In the genomic region with DNA sequence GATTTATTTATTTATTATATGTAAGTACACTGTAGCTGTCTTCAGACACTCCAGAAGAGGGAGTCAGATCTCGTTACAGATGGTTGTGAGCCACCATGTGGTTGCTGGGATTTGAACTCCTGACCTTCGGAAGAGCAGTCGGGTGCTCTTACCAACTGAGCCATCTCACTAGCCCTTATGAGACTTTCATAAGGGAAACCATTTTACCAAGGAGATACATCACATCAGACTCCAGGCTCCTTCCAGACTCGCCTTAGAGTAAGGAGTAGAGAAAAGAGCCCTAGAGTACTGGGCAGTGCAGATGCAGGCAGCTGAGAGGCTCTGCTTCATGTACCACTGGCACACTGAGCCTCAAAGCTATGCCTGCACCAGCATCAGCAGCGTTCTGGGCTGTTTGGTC, we compare ENCODE assay signal across 18 mouse cellular contexts. TPM values are rescaled to one million over a fixed set of nuclear protein-coding genes. Genes with fewer than 3 reads are reported as not detected.
DNase-seq lines count a peak whose midpoint lies in the region; ATAC-seq and TF ChIP-seq lines count a peak whose summit lies in the region.
"Not testable (repeated sequence)": the region's sequence is repeated elsewhere in the genome, so short reads cannot be mapped to it uniquely, and the experiment has no call there.
"Had no signal": no experiment of that assay in that cellular context is flagged by ENCODE, and none has a peak within 500 bp of the region (broad histone marks: within the 10 kb centered on the region; RNA-seq: fewer than 3 reads in every experiment).

No protein-coding gene starts in this region.

- H3K36me3 ChIP-seq in CH12.LX (replicated peaks in 1 of 2; ENCODE audit: control insufficient read depth in 1 of 2, insufficient read depth in 1 of 2, low read length in 1 of 2); embryonic facial prominence, embryonic 12.5 days; forebrain, embryonic 16.5 days (ENCODE audit: control insufficient read depth, insufficient read depth); heart, embryonic 12.5 days; heart, embryonic 15.5 days; hindbrain, embryonic 10.5 days; limb, embryonic 13.5 days; neural tube, embryonic 15.5 days: not testable (repeated sequence)

- not testable (repeated sequence) for H3K79me2 ChIP-seq in CH12.LX (replicated peaks; ENCODE audit: control insufficient read depth, extremely low read depth, insufficient read depth, poor library complexity, severe bottlenecking)

- WGBS in embryonic facial prominence, embryonic 12.5 days = 50% methylated on average over 5 of the region's 5 CpGs
- WGBS in forebrain, embryonic 16.5 days = 78% methylated on average over 5 of the region's 5 CpGs
- 53% methylated on average over 5 of the region's 5 CpGs for WGBS in heart, embryonic 12.5 days
- 54% methylated on average over 5 of the region's 5 CpGs for WGBS in heart, embryonic 15.5 days
- 69% methylated on average over 5 of the region's 5 CpGs for WGBS in hindbrain, embryonic 10.5 days
- WGBS in limb, embryonic 13.5 days = 38% methylated on average over 5 of the region's 5 CpGs
- 63% methylated on average over 5 of the region's 5 CpGs for WGBS in neural tube, embryonic 15.5 days

- not testable (repeated sequence) for TF ChIP-seq RAD21 in CH12.LX (IDR thresholded peaks at IDR 0.05; ENCODE audit: low read depth, low read length)

- in situ Hi-C loops in CH12.LX (cut with MboI; ENCODE audit: low pct_ligation_motif_present, low pct_unique_long_range_greater_than_20kb, low sequenced_read_pairs) = not testable (repeated sequence)

- not testable (repeated sequence) for TF ChIP-seq CTCF in CH12.LX (conservative IDR thresholded peaks at IDR 0.05 in 1 of 2, IDR thresholded peaks at IDR 0.05 in 1 of 2; ENCODE audit: low read depth in 2 of 2, low read length in 2 of 2)

- not testable (repeated sequence) for DNase-seq in CH12.LX (ENCODE audit: extremely low read depth); hindbrain, embryonic 10.5 days (ENCODE audit: low spot score)

- not testable (repeated sequence) for H3K4me2 ChIP-seq in CH12.LX (ENCODE audit: insufficient read depth, low read depth, poor library complexity, severe bottlenecking); embryonic facial prominence, embryonic 12.5 days (replicated peaks); forebrain, embryonic 16.5 days (ENCODE audit: low read length); heart, embryonic 15.5 days; limb, embryonic 13.5 days (replicated peaks); neural tube, embryonic 15.5 days
- 0 out of 2 replicates have a peak overlapping the region, but pooled peaks have one; percentile 17 for H3K4me2 ChIP-seq in heart, embryonic 12.5 days

- not testable (repeated sequence) for H3K9me3 ChIP-seq in CH12.LX (replicated peaks; ENCODE audit: low read length); embryonic facial prominence, embryonic 12.5 days; forebrain, embryonic 16.5 days (ENCODE audit: control insufficient read depth, low read length); heart, embryonic 12.5 days (replicated peaks); heart, embryonic 15.5 days (replicated peaks); hindbrain, embryonic 10.5 days; limb, embryonic 13.5 days; neural tube, embryonic 15.5 days (replicated peaks)

- dilution Hi-C loops in CH12.LX (cut with MboI; ENCODE audit: extremely low pct_ligation_motif_present, extremely low pct_unique_long_range_greater_than_20kb, low sequenced_read_pairs) = not testable (repeated sequence)

- not testable (repeated sequence) for H3K9ac ChIP-seq in CH12.LX (ENCODE audit: insufficient read depth, low read depth); embryonic facial prominence, embryonic 12.5 days; heart, embryonic 12.5 days; heart, embryonic 15.5 days; limb, embryonic 13.5 days; neural tube, embryonic 15.5 days (replicated peaks)
- H3K9ac ChIP-seq in forebrain, embryonic 16.5 days (replicated peaks; ENCODE audit: low read depth, low read length) = peak overlapping the region; percentile 8; the same call in 1 of the 2 replicates

- not testable (repeated sequence) for TF ChIP-seq POLR2A in CH12.LX (IDR thresholded peaks at IDR 0.05; ENCODE audit: low read depth, low read length)

- TF ChIP-seq EP300 in CH12.LX (IDR thresholded peaks at IDR 0.05; ENCODE audit: low read length) = not testable (repeated sequence)

- H3K27me3 ChIP-seq in CH12.LX (replicated peaks); embryonic facial prominence, embryonic 12.5 days; forebrain, embryonic 16.5 days (replicated peaks; ENCODE audit: control insufficient read depth, insufficient read depth, low read length); heart, embryonic 12.5 days (replicated peaks); heart, embryonic 15.5 days; hindbrain, embryonic 10.5 days (ENCODE audit: insufficient read depth, poor library complexity, severe bottlenecking); limb, embryonic 13.5 days; neural tube, embryonic 15.5 days (replicated peaks): not testable (repeated sequence)

- H3K4me1 ChIP-seq in CH12.LX (ENCODE audit: control insufficient read depth in 1 of 2, insufficient read depth in 2 of 2) = peaks cover 5 to 31% of the 10 kb centered on the region in 2 experiments
- peaks cover 42% of the 10 kb centered on the region for H3K4me1 ChIP-seq in embryonic facial prominence, embryonic 12.5 days
- peaks cover 10% of the 10 kb centered on the region for H3K4me1 ChIP-seq in forebrain, embryonic 16.5 days (replicated peaks; ENCODE audit: control insufficient read depth, insufficient read depth, low read length)
- peaks cover 67% of the 10 kb centered on the region for H3K4me1 ChIP-seq in heart, embryonic 12.5 days (replicated peaks)
- peaks cover 70% of the 10 kb centered on the region for H3K4me1 ChIP-seq in heart, embryonic 15.5 days (replicated peaks)
- peaks cover 60% of the 10 kb centered on the region for H3K4me1 ChIP-seq in hindbrain, embryonic 10.5 days (replicated peaks)
- H3K4me1 ChIP-seq in limb, embryonic 13.5 days = peaks cover 61% of the 10 kb centered on the region
- H3K4me1 ChIP-seq in neural tube, embryonic 15.5 days = peaks cover 31% of the 10 kb centered on the region

- not testable (repeated sequence) for H3K27ac ChIP-seq in CH12.LX (ENCODE audit: insufficient read depth, low read depth); forebrain, embryonic 16.5 days (ENCODE audit: low read length)
- H3K27ac ChIP-seq in embryonic facial prominence, embryonic 12.5 days = peak overlapping the region; percentile 12; the same call in 1 of the 2 replicates
- peak overlapping the region; percentile 90 for H3K27ac ChIP-seq in heart, embryonic 12.5 days (ENCODE audit: poor library complexity, severe bottlenecking)
- peak overlapping the region; percentile 74 for H3K27ac ChIP-seq in heart, embryonic 15.5 days
- H3K27ac ChIP-seq in hindbrain, embryonic 10.5 days = 0 out of 2 replicates have a peak overlapping the region, but pooled peaks have one; percentile 56
- peak overlapping the region; percentile 6; the same call in 1 of the 2 replicates for H3K27ac ChIP-seq in limb, embryonic 13.5 days
- H3K27ac ChIP-seq in neural tube, embryonic 15.5 days (replicated peaks) = 0 out of 2 replicates have a peak overlapping the region, but pooled peaks have one; percentile 37

- not testable (repeated sequence) for ATAC-seq in embryonic facial prominence, embryonic 12.5 days (ENCODE audit: insufficient number of reproducible peaks, insufficient read depth, low FRiP score, low TSS enrichment); forebrain, embryonic 16.5 days; heart, embryonic 12.5 days (ENCODE audit: insufficient number of reproducible peaks, low FRiP score); heart, embryonic 15.5 days (replicated peaks; ENCODE audit: insufficient number of reproducible peaks, insufficient read depth, low FRiP score, low read depth); limb, embryonic 13.5 days (ENCODE audit: low FRiP score, low read depth); neural tube, embryonic 15.5 days (ENCODE audit: low FRiP score)

- not testable (repeated sequence) for H3K4me3 ChIP-seq in CH12.LX (replicated peaks in 1 of 3; ENCODE audit: low read depth in 2 of 3, low read length in 2 of 3, poor library complexity in 1 of 3); embryonic facial prominence, embryonic 12.5 days; forebrain, embryonic 16.5 days (replicated peaks; ENCODE audit: low read length); heart, embryonic 12.5 days; heart, embryonic 15.5 days; hindbrain, embryonic 10.5 days; limb, embryonic 13.5 days; neural tube, embryonic 15.5 days (replicated peaks)

RNA-seq across cellular contexts. Expression of gene Myl7, which starts 10.0 kb away (rescaled TPM):
- total RNA-seq in CH12.LX (2012; rRNA removed) = 0.42 TPM in 1 of 2 replicates, not detected in the other
- total RNA-seq in CH12.LX (2014; rRNA removed) = not detected in 2 replicates
- 0.44 TPM in 1 of 2 replicates, not detected in the other for polyA plus RNA-seq in CH12.LX (2012; ENCODE audit: insufficient read length, low read depth)
- polyA plus RNA-seq in embryonic facial prominence, embryonic 12.5 days (2016; fragmentation: Nextera tagmentation; extraction: Ambion mirVana) = 2.0 and 3.2 TPM in 2 replicates
- not detected in 2 replicates for polyA plus RNA-seq in forebrain, embryonic 16.5 days (2015; fragmentation: Nextera tagmentation; extraction: Ambion mirVana)
- polyA plus RNA-seq in heart, embryonic 12.5 days (2016; fragmentation: Nextera tagmentation; extraction: Ambion mirVana) = 5,530 and 5,941 TPM in 2 replicates
- 3,544 and 4,168 TPM in 2 replicates for polyA plus RNA-seq in heart, embryonic 15.5 days (2015; fragmentation: Nextera tagmentation; extraction: Ambion mirVana)
- polyA plus RNA-seq in hindbrain, embryonic 10.5 days (2016; fragmentation: Nextera tagmentation; extraction: Ambion mirVana) = 2.6 and 14.6 TPM in 2 replicates
- polyA plus RNA-seq in limb, embryonic 13.5 days (2015; fragmentation: Nextera tagmentation; extraction: Ambion mirVana) = 0.80 TPM in 1 of 2 replicates, not detected in the other
- polyA plus RNA-seq in neural tube, embryonic 15.5 days (2015; fragmentation: Nextera tagmentation; extraction: Ambion mirVana) = 1.4 and 10.6 TPM in 2 replicates
- total RNA-seq: adrenal gland, adult 18-20 months; adrenal gland, postnatal 36 days; gastrocnemius, adult 8-10 months; gastrocnemius, postnatal 25 days; hematopoietic stem cell, adult 5-6 weeks had no signal
- polyA plus RNA-seq: C2C12; CD4-positive, CD25-positive, alpha-beta regulatory T cell, adult 4 months; forebrain, embryonic 14.5 days; hindbrain, embryonic 16.5 days; Patski had no signal

RNA-seq across cellular contexts. Expression of gene Pold2, which starts 10.5 kb away (rescaled TPM):
- 285 and 330 TPM in 2 replicates for total RNA-seq in CH12.LX (2012; rRNA removed)
- 120 and 136 TPM in 2 replicates for total RNA-seq in CH12.LX (2014; rRNA removed)
- polyA plus RNA-seq in CH12.LX (2012; ENCODE audit: insufficient read length, low read depth) = 205 and 218 TPM in 2 replicates
- 122 and 127 TPM in 2 replicates for polyA plus RNA-seq in embryonic facial prominence, embryonic 12.5 days (2016; fragmentation: Nextera tagmentation; extraction: Ambion mirVana)
- 72.1 and 75.8 TPM in 2 replicates for polyA plus RNA-seq in forebrain, embryonic 16.5 days (2015; fragmentation: Nextera tagmentation; extraction: Ambion mirVana)
- polyA plus RNA-seq in heart, embryonic 12.5 days (2016; fragmentation: Nextera tagmentation; extraction: Ambion mirVana) = 102 and 106 TPM in 2 replicates
- 96.4 and 112 TPM in 2 replicates for polyA plus RNA-seq in heart, embryonic 15.5 days (2015; fragmentation: Nextera tagmentation; extraction: Ambion mirVana)
- polyA plus RNA-seq in hindbrain, embryonic 10.5 days (2016; fragmentation: Nextera tagmentation; extraction: Ambion mirVana) = 137 and 152 TPM in 2 replicates
- polyA plus RNA-seq in limb, embryonic 13.5 days (2015; fragmentation: Nextera tagmentation; extraction: Ambion mirVana) = 125 and 137 TPM in 2 replicates
- 64.5 and 81.0 TPM in 2 replicates for polyA plus RNA-seq in neural tube, embryonic 15.5 days (2015; fragmentation: Nextera tagmentation; extraction: Ambion mirVana)

RNA-seq across cellular contexts. Expression of gene Aebp1, which starts 26.8 kb away (rescaled TPM):
- total RNA-seq in CH12.LX (2012; rRNA removed) (0.17 and 0.34 TPM in 2 replicates), CH12.LX (2014; rRNA removed) (not detected in 2 replicates)
- polyA plus RNA-seq in CH12.LX (2012; ENCODE audit: insufficient read length, low read depth) = 0.87 and 1.4 TPM in 2 replicates
- 28.5 and 29.1 TPM in 2 replicates for polyA plus RNA-seq in embryonic facial prominence, embryonic 12.5 days (2016; fragmentation: Nextera tagmentation; extraction: Ambion mirVana)
- polyA plus RNA-seq in forebrain, embryonic 16.5 days (2015; fragmentation: Nextera tagmentation; extraction: Ambion mirVana) = 12.6 and 18.5 TPM in 2 replicates
- polyA plus RNA-seq in heart, embryonic 12.5 days (2016; fragmentation: Nextera tagmentation; extraction: Ambion mirVana) = 31.8 and 34.7 TPM in 2 replicates
- polyA plus RNA-seq in heart, embryonic 15.5 days (2015; fragmentation: Nextera tagmentation; extraction: Ambion mirVana) = 31.7 and 43.7 TPM in 2 replicates
- polyA plus RNA-seq in hindbrain, embryonic 10.5 days (2016; fragmentation: Nextera tagmentation; extraction: Ambion mirVana) = 12.5 and 24.3 TPM in 2 replicates
- polyA plus RNA-seq in limb, embryonic 13.5 days (2015; fragmentation: Nextera tagmentation; extraction: Ambion mirVana) = 36.8 and 38.1 TPM in 2 replicates
- 22.1 and 24.3 TPM in 2 replicates for polyA plus RNA-seq in neural tube, embryonic 15.5 days (2015; fragmentation: Nextera tagmentation; extraction: Ambion mirVana)

RNA-seq across cellular contexts. Expression of gene Polm, which starts 50.7 kb away (rescaled TPM):
- total RNA-seq in CH12.LX (2012; rRNA removed) (7.7 and 9.7 TPM in 2 replicates), CH12.LX (2014; rRNA removed) (1.00 and 1.9 TPM in 2 replicates)
- polyA plus RNA-seq in CH12.LX (2012; ENCODE audit: insufficient read length, low read depth) = 4.1 TPM in 2 replicates
- polyA plus RNA-seq in embryonic facial prominence, embryonic 12.5 days (2016; fragmentation: Nextera tagmentation; extraction: Ambion mirVana) = 9.9 and 10.2 TPM in 2 replicates
- 8.7 and 8.8 TPM in 2 replicates for polyA plus RNA-seq in forebrain, embryonic 16.5 days (2015; fragmentation: Nextera tagmentation; extraction: Ambion mirVana)
- 8.4 and 9.0 TPM in 2 replicates for polyA plus RNA-seq in heart, embryonic 12.5 days (2016; fragmentation: Nextera tagmentation; extraction: Ambion mirVana)
- polyA plus RNA-seq in heart, embryonic 15.5 days (2015; fragmentation: Nextera tagmentation; extraction: Ambion mirVana) = 6.0 and 7.6 TPM in 2 replicates
- polyA plus RNA-seq in hindbrain, embryonic 10.5 days (2016; fragmentation: Nextera tagmentation; extraction: Ambion mirVana) = 9.5 and 10.3 TPM in 2 replicates
- 10.5 and 11.4 TPM in 2 replicates for polyA plus RNA-seq in limb, embryonic 13.5 days (2015; fragmentation: Nextera tagmentation; extraction: Ambion mirVana)
- 6.5 and 8.5 TPM in 2 replicates for polyA plus RNA-seq in neural tube, embryonic 15.5 days (2015; fragmentation: Nextera tagmentation; extraction: Ambion mirVana)

Comparison
In these comparisons a context has a peak if more than half of its experiments do, and no peak if none do; other contexts are left out.
1. RNA of gene Myl7, which starts 10.0 kb away (polyA plus RNA-seq): 5,530 to 5,941 TPM in heart, embryonic 12.5 days and 3,544 to 4,168 TPM in heart, embryonic 15.5 days; 2.6 to 14.6 TPM in hindbrain, embryonic 10.5 days, 2.0 to 3.2 TPM in embryonic facial prominence, embryonic 12.5 days, 1.4 to 10.6 TPM in neural tube, embryonic 15.5 days, 0.80 TPM in limb, embryonic 13.5 days, 0.44 TPM in CH12.LX and not detected in forebrain, embryonic 16.5 days; every median in the first group is over 100 times any median in the second.